Mouse (Mus musculus) adrenal gland, adult (tissue): ENCODE measurements around the gene Scp2.

ENCODE experiments used
- DNase-seq, 2 experiments: peaks; one replicate each; pipeline ENCODE4 v3.0.0; 2022 to 2023; ENCODE audit warnings: low spot score in 1 of 2; ENCODE audit not compliant: inconsistent age in 2 of 2

Scp2 gene

GRCm38 (mm10) chr4:108020178-108020577 lies 124.6 kb downstream of the Scp2 start:
- no peak for DNase-seq

GRCm38 (mm10) chr4:108018961-108019921 lies 125.6 kb downstream of the Scp2 start:
- DNase-seq, result no peak

- no peak for DNase-seq
Measured at GRCm38 (mm10) chr4:108018241-108018923, 126.4 kb downstream of the Scp2 start.

- no peak for DNase-seq
Measured at GRCm38 (mm10) chr4:108017839-108018238, 127.0 kb downstream of the Scp2 start.

GRCm38 (mm10) chr4:108016321-108016720 lies 128.5 kb downstream of the Scp2 start:
- DNase-seq, result peak in 1 of 2 experiments; percentile 43

GRCm38 (mm10) chr4:108015067-108015765 lies 129.6 kb downstream of the Scp2 start:
- DNase-seq, result peak; percentile 78 to 89

GRCm38 (mm10) chr4:108014466-108014865 lies 130.3 kb downstream of the Scp2 start:
- no peak for DNase-seq

- DNase-seq, result no peak
Measured at GRCm38 (mm10) chr4:108008541-108008940, 136.3 kb downstream of the Scp2 start.

- no peak for DNase-seq
Measured at GRCm38 (mm10) chr4:108007532-108008103, 137.2 kb downstream of the Scp2 start.

- DNase-seq, result no peak
Measured at GRCm38 (mm10) chr4:108005328-108005727, 139.5 kb downstream of the Scp2 start.

- DNase-seq, result no peak
Measured at GRCm38 (mm10) chr4:107999380-107999779, 145.4 kb downstream of the Scp2 start.

- peak; percentile 29 to 66 for DNase-seq
Measured at GRCm38 (mm10) chr4:107998641-107999332, 146.0 kb downstream of the Scp2 start.

GRCm38 (mm10) chr4:107996418-107996986 lies 148.3 kb downstream of the Scp2 start:
- DNase-seq, result peak in 1 of 2 experiments; percentile 26

GRCm38 (mm10) chr4:107995727-107996126 lies 149.1 kb downstream of the Scp2 start:
- no peak for DNase-seq

GRCm38 (mm10) chr4:107995011-107995410 lies 149.8 kb downstream of the Scp2 start:
- no peak for DNase-seq
